Mouse (Mus musculus): Measurements from ENCODE around the gene S100pbp. TPM values are rescaled to one million over a fixed set of nuclear protein-coding genes. Genes with fewer than 3 reads are reported as not detected.

The S100pbp gene
- polyA plus RNA-seq (2017; shearing (Covaris generic)): 10 to 100 TPM; 20.0 to 26.1 TPM

GRCm38 (mm10) chr4:129189542-129190519 lies at the start of gene S100pbp, which contains the start of gene Yars:
Gene S100pbp, minus strand, starts transcription at chr4:129189727.
Gene Yars, plus strand, starts transcription at chr4:129189760.
- ATAC-seq: peak; percentile 94

GRCm38 (mm10) chr4:129239075-129239474 lies 49.5 kb upstream of the S100pbp start:
- no peak for ATAC-seq

DNA sequence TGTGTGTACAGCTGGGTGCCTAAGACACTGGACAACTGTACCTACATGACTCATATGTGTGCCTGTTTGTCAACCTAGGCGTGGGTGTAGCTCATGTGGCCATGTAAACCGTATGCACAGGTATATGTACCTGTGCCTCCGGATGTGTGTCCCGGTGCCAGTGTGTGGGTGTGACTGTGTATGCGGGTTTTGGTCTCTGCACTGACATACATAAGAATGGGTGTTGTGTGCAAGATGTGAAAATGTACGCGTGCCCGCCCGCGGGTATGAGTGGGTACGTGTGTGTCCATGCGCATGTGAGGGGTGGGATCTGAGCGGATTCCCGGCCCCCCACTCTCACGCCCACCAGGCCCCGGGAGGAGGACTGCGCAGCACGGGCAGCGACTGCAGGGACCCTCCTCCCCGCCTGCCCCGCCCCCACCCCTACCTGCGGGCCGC lies 49.1 kb upstream of the S100pbp start:
- no peak for ATAC-seq

GRCm38 (mm10) chr4:129237843-129238441 lies 48.4 kb upstream of the S100pbp start:
- ATAC-seq: no peak

- no peak for ATAC-seq
Observed at GRCm38 (mm10) chr4:129236236-129236813, 46.8 kb upstream of the S100pbp start.

DNA sequence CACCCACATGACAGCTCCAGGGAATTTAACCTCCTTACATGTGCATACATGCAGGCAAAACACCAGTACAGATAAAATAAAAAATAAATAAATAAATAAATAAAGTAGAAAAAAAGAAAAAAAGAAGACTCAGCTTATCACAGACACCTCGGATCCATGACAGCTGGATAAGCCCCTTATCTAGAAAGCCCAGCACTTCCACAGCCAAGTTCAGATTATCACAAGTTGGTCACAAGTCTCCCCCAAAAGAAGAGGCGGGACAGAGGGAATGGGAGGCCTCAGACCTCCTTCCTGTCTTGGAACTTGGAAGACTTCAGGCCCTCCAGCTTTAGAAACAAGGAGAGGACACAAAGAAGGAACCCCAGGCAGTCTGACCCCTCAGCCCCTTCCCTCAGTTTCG lies 45.6 kb upstream of the S100pbp start:
- ATAC-seq: no peak

DNA sequence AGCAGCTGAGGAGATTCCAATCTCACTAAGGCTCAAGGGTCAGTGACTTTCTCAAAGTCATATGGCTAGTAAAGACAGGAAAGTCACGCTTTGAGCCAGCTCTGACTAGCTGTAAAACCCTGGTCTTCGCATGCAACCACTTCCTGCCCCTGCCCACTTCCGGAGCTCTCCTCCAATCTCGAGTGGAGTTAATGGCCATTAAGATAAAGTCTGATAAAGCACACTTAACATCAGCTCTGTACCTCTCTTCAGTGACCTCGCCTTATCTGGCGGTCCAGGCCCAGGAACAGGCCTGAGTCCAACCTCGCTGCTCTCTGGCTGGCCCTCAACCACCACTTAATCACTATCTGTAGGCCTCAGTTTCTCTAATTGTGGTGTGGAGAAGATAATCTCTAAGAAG lies 45.0 kb upstream of the S100pbp start:
- peak; percentile 54 for ATAC-seq

DNA sequence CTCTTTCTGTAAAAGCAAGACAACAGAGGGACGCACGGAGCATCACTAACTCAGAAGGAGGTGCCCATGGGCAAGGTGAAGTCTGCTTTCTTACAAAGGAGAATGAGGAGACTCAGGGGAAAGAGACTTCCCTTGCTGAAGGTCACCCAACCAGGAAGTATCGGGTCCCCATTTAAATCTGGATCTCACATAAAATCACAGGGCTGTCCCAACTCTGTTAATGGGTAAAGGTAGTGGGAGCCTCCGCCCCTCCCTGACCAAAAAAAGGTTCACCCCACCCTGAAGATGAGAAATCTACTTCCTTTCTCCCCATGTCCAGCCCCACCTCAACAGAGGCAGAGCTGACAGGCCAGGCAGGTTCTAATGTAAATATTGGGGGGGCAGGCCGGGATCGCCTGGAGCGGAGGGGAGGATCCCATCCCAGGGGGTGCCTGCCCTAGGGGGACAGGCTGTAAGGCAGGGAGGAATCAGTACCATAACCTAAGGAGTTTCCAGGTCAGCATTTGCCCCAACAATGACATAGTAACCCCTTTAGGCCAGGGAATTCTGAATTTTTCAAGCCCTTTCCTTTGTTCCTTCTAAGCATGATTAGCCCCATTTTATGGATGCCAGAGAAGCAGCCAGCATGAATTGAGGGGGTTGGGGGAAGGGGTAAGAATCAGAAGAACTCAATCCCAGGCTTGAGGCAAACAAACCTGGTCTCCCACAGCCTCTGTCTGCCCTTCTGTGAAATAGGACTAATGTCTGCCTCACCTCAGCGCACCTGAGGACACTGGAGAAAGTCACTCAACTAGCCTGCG lies 43.2 kb upstream of the S100pbp start:
- no peak for ATAC-seq

DNA sequence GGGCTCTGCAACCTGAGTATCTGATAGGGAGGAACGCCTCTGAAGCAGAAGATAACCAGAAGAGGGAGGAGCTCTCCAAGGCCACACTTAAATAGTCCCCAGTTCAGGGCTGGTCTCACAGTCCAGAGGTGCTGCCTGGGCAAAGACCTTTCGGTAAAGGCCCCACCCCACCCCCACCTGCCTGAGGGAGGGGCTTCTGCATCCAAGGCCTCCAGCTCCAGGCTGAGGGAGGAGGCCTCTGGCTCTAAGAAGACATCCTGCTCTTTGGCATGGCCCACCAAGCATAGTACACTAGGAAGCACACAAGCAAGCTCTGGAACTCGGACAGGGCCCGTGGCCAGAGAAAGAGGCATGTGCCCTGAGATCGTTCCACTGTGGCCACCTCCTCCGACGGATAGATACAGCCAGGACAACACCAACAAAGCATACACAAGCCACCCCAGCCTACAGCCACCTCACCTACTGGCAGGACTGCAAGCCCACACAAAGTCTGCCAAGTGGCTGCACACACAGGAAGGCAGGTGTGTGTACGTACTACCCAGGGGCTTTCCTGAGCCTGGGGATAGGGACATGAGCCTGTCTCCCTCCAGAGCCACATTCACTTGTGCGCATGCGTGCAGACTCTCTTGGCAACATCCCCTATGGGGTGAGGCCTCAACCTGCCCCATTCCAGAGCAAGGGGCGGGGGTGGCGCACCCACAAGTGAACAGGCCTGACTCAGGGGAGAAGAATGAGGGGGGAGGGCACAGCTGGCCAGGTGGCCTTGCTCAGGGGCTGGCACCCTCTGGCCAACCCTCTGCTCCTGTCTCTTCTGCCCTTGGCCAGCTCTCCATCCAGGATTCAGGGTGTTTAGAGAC lies 42.3 kb upstream of the S100pbp start:
- ATAC-seq: no peak

DNA sequence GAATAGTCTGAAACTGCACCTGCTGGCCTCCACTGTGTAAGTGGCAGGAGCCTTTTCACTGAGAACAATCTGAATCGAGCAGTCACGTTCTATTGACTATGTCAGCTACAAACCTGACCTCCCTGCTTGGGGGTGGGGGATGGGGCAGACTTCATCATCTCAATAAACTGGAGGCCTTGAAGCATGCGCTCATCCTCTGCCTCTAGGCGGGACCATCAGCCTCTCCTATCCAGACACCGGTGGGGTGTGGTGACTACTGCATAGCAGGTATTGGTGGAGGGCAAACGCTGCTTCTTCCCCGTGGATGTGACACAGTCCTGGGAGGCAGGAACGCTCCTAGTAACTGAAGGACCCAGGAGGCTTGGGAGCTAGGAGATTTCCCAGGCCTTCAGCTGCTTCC lies 41.4 kb upstream of the S100pbp start:
- ATAC-seq: no peak

- ATAC-seq: no peak
Observed at GRCm38 (mm10) chr4:129227985-129228381, 38.5 kb upstream of the S100pbp start.

DNA sequence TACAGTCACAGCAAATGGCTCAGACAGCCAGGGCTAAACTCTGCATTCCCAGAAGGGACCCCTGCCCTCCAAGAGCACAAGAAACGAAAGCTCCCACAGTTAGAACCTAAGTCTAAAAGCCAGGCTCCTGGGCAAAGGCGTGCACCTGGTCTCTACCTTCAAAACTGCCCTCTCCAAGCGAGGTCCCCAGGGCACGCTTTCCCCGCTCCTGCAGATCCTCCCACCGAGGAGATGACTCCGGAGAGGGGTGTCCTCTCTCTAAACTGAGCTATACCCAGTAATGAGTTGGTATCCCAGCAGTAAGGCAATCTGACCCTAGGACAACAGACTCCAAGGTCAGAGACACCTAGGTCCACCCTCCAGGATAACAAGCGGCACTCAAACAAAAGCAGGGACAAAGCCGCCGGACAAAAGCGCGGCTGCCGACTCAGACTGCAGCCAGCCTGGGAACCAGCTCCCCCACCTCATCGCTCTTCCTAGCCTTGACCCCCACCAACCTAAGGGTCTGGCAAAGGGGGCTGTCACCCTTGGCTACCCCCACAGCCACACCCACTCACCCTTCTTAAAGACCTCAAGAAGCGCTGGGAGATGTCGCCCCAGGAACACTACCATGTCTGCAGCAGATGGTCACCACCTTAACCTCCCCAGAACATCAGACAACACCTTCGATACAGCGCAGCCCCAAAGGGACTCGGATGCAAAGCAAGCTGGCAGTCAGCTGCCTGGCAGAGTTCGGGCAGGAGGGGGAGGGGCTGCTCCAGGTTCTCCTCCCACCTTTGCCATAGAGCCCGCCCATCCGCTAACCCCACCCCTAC lies 37.9 kb upstream of the S100pbp start:
- no peak for ATAC-seq

DNA sequence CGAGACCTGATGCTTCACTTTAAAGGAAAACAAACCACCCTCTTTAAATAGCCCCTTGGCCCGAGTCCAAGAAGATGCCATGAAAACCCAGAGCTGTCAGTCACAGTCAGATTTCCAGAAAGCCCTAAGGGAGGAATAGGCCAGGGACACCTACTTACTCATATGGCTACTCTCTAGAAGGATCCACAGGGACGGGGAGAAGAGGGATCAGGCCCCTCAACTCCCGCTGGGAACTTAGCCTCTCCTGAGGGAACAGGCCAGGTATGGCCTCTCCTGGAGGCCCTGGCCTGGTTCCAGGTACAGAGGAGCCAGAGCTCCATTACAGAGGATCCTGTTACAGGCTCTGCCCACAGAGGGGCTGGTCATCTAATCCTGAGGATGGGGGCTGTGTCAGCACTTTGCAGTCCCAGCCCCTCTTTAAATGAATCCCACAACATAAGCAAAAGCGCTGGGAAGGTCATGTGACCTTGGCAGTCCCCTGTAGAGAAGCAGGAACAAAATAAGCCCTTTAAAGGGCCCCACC lies 37.0 kb upstream of the S100pbp start:
- ATAC-seq: no peak

GRCm38 (mm10) chr4:129225315-129225714 lies 35.8 kb upstream of the S100pbp start:
- no peak for ATAC-seq

DNA sequence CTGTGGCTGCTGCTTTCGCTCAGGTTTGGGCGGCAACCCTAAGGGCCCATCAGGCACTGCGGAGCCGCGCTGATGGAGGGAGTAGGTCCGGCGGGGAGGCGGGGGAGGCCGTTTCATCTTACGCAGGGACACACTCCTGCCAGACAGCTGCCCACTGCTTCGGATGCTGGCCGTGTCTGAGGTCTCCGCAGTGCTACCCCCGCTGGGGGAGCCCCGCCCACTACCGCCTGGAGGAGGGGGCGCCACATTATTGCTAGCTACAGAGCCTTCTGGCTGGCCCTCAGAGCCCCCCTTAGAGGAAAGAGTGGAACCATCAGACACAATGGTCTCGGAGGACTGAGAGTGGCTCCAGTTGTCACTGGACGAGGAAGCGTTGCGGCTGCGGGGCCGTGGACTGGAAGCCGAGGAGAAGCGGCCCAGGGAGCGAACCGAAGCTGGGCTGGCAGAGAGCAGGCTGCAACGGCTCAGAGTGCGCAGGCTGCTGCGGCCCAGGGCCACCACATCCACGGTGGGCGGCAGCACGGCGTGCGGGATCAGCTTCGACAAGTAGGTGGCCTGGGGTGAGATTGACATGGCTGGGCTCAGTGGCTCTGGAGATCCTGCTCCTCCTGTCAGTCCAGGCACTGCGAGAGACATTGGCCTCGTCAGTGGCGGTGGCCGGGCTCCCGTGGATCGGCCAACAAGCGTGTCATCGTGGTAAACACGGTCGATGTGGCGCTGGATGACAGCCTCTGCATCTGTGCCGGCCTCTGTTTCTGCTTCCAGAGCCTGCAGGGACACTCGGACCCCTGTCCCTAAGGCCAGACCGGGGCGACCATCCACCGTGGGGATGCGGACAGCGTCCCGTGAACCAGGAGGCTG lies 34.1 kb upstream of the S100pbp start:
- ATAC-seq: no peak

DNA sequence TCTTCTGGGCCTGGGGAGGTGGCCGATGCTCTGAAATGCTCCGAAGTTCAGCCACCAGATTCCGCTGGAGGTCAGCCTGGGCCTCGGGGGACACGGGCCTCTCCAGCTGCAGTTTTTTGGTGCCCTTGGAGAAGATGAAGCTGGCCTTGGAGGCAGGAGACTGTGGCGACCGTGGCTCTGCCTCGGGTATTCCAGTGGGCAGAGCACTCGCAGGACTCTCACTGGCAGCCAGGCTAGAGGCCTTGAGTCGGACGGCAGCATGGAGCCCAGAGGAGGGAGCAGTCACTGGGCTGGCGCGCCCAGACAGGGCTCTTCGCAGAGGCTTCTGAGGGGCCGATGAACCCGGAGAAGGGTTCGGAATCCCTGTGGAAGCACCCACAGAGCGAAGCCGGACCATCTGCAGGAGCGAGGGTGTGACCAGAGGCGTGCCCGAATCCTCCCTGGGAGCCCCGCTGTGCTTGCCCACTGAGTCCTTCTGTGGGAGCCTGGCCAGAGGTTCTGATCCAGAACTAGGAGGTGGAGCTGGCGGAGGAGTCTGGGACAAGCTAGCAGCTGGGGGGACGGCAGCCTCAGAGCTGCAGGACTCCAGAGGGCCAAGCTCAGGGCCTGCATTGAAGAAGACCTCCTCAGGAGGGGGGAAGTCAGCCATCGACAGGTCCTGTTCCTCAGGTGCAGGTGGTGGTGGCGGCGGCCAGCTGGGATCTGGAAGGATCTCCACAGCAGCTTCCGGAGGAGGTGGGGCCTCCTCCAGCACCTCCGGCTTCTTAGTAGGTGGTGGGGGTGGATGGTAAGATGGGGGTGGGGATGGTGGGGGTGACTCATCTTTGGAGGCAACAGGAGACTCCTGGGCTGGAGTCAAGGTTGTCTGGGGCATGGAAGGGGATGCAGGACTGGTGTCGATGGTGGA lies 32.7 kb upstream of the S100pbp start:
- ATAC-seq: no peak

DNA sequence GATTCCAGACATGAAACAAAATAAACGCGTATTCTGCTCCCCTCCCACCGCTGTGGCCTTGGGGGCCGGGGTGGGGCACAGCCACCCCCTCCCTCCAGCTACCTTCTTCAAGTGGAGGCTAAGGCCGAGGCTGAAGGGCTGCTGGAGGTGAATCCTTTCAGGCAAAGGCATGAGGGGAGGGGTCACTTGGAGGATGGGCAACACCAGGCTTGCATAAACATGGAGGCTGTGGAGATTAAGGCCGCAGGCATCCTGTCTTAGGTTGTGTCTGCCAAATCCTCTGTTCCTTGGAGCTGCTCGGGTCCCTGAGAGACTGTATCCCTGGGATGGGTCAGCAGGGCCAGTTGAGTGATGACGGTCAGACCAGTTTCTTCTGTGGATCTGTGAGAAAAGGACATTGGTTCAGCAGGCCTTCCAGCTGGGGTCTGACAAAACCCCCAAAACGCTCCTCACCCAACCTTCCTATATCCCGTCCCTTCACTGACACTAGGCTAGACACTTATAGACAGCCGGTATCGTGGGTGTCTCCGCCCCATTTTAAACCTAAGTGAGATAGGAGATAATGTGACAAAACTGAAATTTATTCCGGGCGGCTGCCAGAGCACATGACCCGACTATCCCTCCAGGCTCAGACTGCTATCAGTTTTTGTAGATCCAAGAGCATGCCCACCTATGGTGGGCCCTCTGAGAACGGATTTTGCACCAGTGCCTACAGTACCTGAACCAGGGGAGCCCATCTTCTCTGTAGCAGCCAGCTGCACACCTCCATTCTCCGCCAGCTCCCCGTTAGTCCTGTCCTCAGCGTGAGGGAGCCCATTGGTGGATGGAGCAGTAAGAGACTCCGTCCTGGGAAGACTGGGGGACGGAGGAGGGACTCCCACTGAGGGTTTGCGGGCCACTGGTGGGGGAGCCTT lies 31.8 kb upstream of the S100pbp start:
- ATAC-seq: no peak
